Comparison of ENCODE assay signal across 7 mouse cellular contexts in the genomic region with DNA sequence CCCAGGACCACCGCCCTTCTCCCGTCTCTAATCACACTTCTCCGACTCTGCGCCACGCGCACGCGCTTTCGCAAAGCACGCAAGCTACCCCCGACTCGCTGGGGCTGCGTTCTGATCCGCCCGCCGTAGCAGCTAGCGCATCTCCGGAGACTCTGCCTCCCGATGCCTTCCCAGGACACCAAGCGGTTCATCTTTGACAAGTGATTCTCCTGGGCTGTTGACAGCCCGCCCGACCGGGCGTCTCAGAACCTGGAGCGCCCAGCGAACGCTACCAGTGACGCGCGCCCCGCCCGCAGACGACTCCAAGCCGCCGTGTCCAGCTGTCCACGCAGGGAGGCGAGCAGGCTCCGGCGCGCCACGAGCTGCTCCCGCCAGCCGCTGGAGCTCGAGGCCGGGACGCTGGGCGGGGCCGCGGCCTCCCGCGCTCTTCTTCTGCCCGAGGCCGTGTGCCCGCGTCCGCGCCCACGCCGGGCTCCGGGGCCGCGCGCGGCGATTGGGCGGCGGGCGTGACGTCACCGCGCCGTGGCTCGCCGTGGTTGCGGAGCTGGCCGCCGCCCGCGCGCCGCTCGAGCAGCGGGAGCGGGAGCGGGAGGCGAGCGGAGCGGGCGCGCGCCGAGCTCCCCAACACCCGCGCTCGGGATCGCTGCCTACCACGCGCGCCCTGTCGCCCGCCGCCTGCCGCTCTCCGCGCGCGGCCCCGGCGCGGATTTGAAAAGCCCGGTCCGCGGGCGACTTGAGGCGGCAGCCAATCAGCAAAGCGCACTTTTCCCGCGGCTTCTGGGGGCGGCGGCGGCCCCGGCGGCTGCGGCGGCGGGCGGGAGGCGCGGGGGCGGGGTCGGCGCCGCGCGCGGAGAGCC. TPM values are rescaled to one million over a fixed set of nuclear protein-coding genes. Genes with fewer than 3 reads are reported as not detected.
A peak's percentile ranks its signal among the peaks of the same experiment; 100 is the strongest.
DNase-seq lines count a peak whose midpoint lies in the region; ATAC-seq and TF ChIP-seq lines count a peak whose summit lies in the region.

Gene Nsd2, plus strand, starts transcription at position 850 of the 857 bp plus-strand sequence.

- H3K4me1 ChIP-seq in embryonic facial prominence, embryonic 11.5 days (ENCODE audit: control insufficient read depth, insufficient read depth, low read length) = peaks cover 6% of the 10 kb centered on the region
- no peaks in the 10 kb centered on the region for H3K4me1 ChIP-seq in kidney, adult 2 months (ENCODE audit: control insufficient read depth, insufficient read depth, low read length)
- H3K4me1 ChIP-seq in limb, embryonic 12.5 days (replicated peaks) = peaks cover 31% of the 10 kb centered on the region
- peaks cover 43% of the 10 kb centered on the region for H3K4me1 ChIP-seq in midbrain, embryonic 15.5 days
- H3K4me1 ChIP-seq in spleen, adult 2 months (ENCODE audit: control insufficient read depth, insufficient read depth, insufficient read length) = peaks cover 2% of the 10 kb centered on the region

- peak; percentile 94 for DNase-seq in adrenal gland, postnatal 14 days
- peak; percentile 92 for DNase-seq in embryonic facial prominence, embryonic 11.5 days (ENCODE audit: low spot score)
- DNase-seq in heart, adult 11 months = peak; percentile 99
- DNase-seq in kidney, adult 2 months = peak; percentile 92
- peak; percentile 66 to 78 for DNase-seq in spleen, adult 2 months (ENCODE audit: low read depth in 1 of 2, low spot score in 2 of 2)

- no peak for TF ChIP-seq POLR2A in kidney, adult 2 months (IDR thresholded peaks at IDR 0.05; ENCODE audit: low read depth, low read length)
- no peak for TF ChIP-seq POLR2A in spleen, adult 2 months (IDR thresholded peaks at IDR 0.05; ENCODE audit: low read depth, low read length)

- ATAC-seq in embryonic facial prominence, embryonic 11.5 days (replicated peaks; ENCODE audit: insufficient number of reproducible peaks, low FRiP score, low TSS enrichment, low read depth) = peak; percentile 81
- peak; percentile 76 for ATAC-seq in limb, embryonic 12.5 days (ENCODE audit: insufficient number of reproducible peaks, insufficient read depth, low FRiP score, low TSS enrichment, low read depth)
- peak; percentile 90 for ATAC-seq in midbrain, embryonic 15.5 days (replicated peaks)

- H3K4me3 ChIP-seq in embryonic facial prominence, embryonic 11.5 days (ENCODE audit: low read depth, low read length) = peak within 1 kb of the TSS; percentile 99
- peak within 1 kb of the TSS; percentile 86 for H3K4me3 ChIP-seq in kidney, adult 2 months (ENCODE audit: insufficient read depth, low read depth, low read length)
- H3K4me3 ChIP-seq in limb, embryonic 12.5 days (replicated peaks) = peak within 1 kb of the TSS; percentile 100
- H3K4me3 ChIP-seq in midbrain, embryonic 15.5 days = peak within 1 kb of the TSS; percentile 99
- H3K4me3 ChIP-seq in spleen, adult 2 months (ENCODE audit: extremely low read depth, insufficient read depth, insufficient read length) = peak within 1 kb of the TSS; percentile 100

- peak within 1 kb of the TSS; percentile 100 for H3K9ac ChIP-seq in embryonic facial prominence, embryonic 11.5 days (replicated peaks; ENCODE audit: low read length)
- H3K9ac ChIP-seq in limb, embryonic 12.5 days (replicated peaks) = peak within 1 kb of the TSS; percentile 97
- H3K9ac ChIP-seq in midbrain, embryonic 15.5 days = peak within 1 kb of the TSS; percentile 98

- TF ChIP-seq CTCF in kidney, adult 2 months (conservative IDR thresholded peaks at IDR 0.05; ENCODE audit: insufficient read depth, insufficient read length, low read depth, low read length) = no peak
- no peak for TF ChIP-seq CTCF in spleen, adult 2 months (IDR thresholded peaks at IDR 0.05; ENCODE audit: extremely low read depth, insufficient read depth, insufficient read length, insufficient replicate concordance)

- H3K9me3 ChIP-seq in embryonic facial prominence, embryonic 11.5 days (replicated peaks; ENCODE audit: control insufficient read depth, low read length) = no peaks in the 10 kb centered on the region
- H3K9me3 ChIP-seq in limb, embryonic 12.5 days = no peaks in the 10 kb centered on the region
- no peaks in the 10 kb centered on the region for H3K9me3 ChIP-seq in midbrain, embryonic 15.5 days

- peak within 1 kb of the TSS; percentile 96 for H3K27ac ChIP-seq in embryonic facial prominence, embryonic 11.5 days (replicated peaks; ENCODE audit: low read depth, low read length)
- peak within 1 kb of the TSS; percentile 21; the same call in 1 of the 2 replicates for H3K27ac ChIP-seq in kidney, adult 2 months (ENCODE audit: insufficient read depth, low read depth, low read length)
- H3K27ac ChIP-seq in limb, embryonic 12.5 days = peak within 1 kb of the TSS; percentile 96
- H3K27ac ChIP-seq in midbrain, embryonic 15.5 days = peak within 1 kb of the TSS; percentile 100
- peak within 1 kb of the TSS; percentile 79 for H3K27ac ChIP-seq in spleen, adult 2 months (ENCODE audit: insufficient read depth, low read length)

- under 1% methylated on average over 93 of the region's 136 CpGs for WGBS in embryonic facial prominence, embryonic 11.5 days
- under 1% methylated on average over 115 of the region's 136 CpGs for WGBS in kidney, adult 2 months
- WGBS in limb, embryonic 12.5 days = under 1% methylated on average over 123 of the region's 136 CpGs
- under 1% methylated on average over 124 of the region's 136 CpGs for WGBS in midbrain, embryonic 15.5 days
- WGBS in spleen, adult 2 months = 1% methylated on average over 116 of the region's 136 CpGs

- peak within 1 kb of the TSS; percentile 86 for H3K4me2 ChIP-seq in embryonic facial prominence, embryonic 11.5 days (ENCODE audit: low read depth, low read length)
- peak within 1 kb of the TSS; percentile 83 for H3K4me2 ChIP-seq in limb, embryonic 12.5 days
- peak within 1 kb of the TSS; percentile 88 for H3K4me2 ChIP-seq in midbrain, embryonic 15.5 days

- H3K36me3 ChIP-seq in embryonic facial prominence, embryonic 11.5 days (replicated peaks; ENCODE audit: control insufficient read depth, insufficient read depth, low read depth, low read length) = no peaks in the 10 kb centered on the region
- H3K36me3 ChIP-seq in kidney, adult 2 months (ENCODE audit: control insufficient read depth, insufficient read depth, low read length) = no peaks in the 10 kb centered on the region
- no peaks in the 10 kb centered on the region for H3K36me3 ChIP-seq in limb, embryonic 12.5 days
- H3K36me3 ChIP-seq in midbrain, embryonic 15.5 days (replicated peaks) = no peaks in the 10 kb centered on the region
- H3K36me3 ChIP-seq in spleen, adult 2 months (ENCODE audit: control insufficient read depth, insufficient read depth, low read length) = no peaks in the 10 kb centered on the region

- no peaks in the 10 kb centered on the region for H3K27me3 ChIP-seq in embryonic facial prominence, embryonic 11.5 days (ENCODE audit: control insufficient read depth, insufficient read depth, low read length)
- H3K27me3 ChIP-seq in kidney, adult 2 months (replicated peaks; ENCODE audit: control insufficient read depth, insufficient read depth, low read length) = no peaks in the 10 kb centered on the region
- no peaks in the 10 kb centered on the region for H3K27me3 ChIP-seq in limb, embryonic 12.5 days
- no peaks in the 10 kb centered on the region for H3K27me3 ChIP-seq in midbrain, embryonic 15.5 days (replicated peaks)
- no peaks in the 10 kb centered on the region for H3K27me3 ChIP-seq in spleen, adult 2 months (ENCODE audit: control insufficient read depth, insufficient read depth, low read length)

RNA-seq across cellular contexts. Expression of gene Nsd2, which starts in this region (rescaled TPM):
- 52.4 and 55.2 TPM in 2 replicates for total RNA-seq in adrenal gland, postnatal 14 days (2021)
- 73.6 and 78.1 TPM in 2 replicates for polyA plus RNA-seq in embryonic facial prominence, embryonic 11.5 days (2014; fragmentation: Nextera tagmentation; extraction: Ambion mirVana)
- polyA plus RNA-seq in kidney, adult 2 months (2012; rRNA removed) = 6.3 and 6.8 TPM in 2 replicates
- polyA plus RNA-seq in limb, embryonic 12.5 days (2016; fragmentation: Nextera tagmentation; extraction: Ambion mirVana) = 69.6 and 70.5 TPM in 2 replicates
- polyA plus RNA-seq in midbrain, embryonic 15.5 days (2015; fragmentation: Nextera tagmentation; extraction: Ambion mirVana) = 78.6 and 81.6 TPM in 2 replicates
- polyA plus RNA-seq in spleen, adult 2 months (2012; rRNA removed) = 7.5 and 7.6 TPM in 2 replicates

Comparison
In these comparisons a context has a peak if more than half of its experiments do, and no peak if none do; other contexts are left out.
1. Peak in every context shown above with its lines: DNase-seq, ATAC-seq, H3K4me3 ChIP-seq and H3K27ac ChIP-seq.
2. H3K27ac ChIP-seq: peak in every context shown above with its lines; median percentile 100 in midbrain, embryonic 15.5 days; 96 in embryonic facial prominence, embryonic 11.5 days; 96 in limb, embryonic 12.5 days; 79 in spleen, adult 2 months; 21 in kidney, adult 2 months.